Mouse (Mus musculus) layer of hippocampus, adult 9-10 months (tissue): ENCODE data around the gene Pitpnm1.

Experiments
- DNase-seq: peaks from one replicate; pipeline ENCODE4 v3.0.0; 2022; ENCODE audit warnings: low spot score

Gene Pitpnm1

GRCm38 (mm10) chr19:4094774-4095303 lies 5.0 kb upstream of the Pitpnm1 start:
- DNase-seq: no peak

DNA sequence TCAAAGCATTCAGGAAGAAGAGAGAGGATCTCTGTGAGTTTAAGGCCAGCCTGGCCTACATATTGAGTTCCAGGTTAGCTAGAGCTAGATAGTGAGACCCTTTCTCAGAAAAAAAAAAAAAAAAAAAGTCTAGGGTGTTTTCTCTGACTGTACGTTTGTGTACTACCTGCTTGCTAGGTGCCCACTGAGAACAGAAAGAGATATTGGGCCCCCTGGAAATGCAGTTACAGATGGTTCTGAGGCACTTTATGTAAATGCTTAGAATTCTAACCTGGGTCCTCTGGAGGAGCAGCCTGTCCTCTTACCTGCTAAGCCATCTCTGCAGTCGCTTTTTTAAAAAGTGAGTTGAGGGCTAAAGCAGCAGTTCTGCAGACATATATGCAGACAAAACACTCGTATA lies 4.0 kb upstream of the Pitpnm1 start:
- DNase-seq: no peak

- peak; percentile 100 for DNase-seq
These were observed 3.0 kb upstream of the Pitpnm1 start, which contains the start of gene Cdk2ap2 for GRCm38 (mm10) chr19:4096642-4097440. Gene Cdk2ap2 (plus strand): TSS chr19:4097182.

DNA sequence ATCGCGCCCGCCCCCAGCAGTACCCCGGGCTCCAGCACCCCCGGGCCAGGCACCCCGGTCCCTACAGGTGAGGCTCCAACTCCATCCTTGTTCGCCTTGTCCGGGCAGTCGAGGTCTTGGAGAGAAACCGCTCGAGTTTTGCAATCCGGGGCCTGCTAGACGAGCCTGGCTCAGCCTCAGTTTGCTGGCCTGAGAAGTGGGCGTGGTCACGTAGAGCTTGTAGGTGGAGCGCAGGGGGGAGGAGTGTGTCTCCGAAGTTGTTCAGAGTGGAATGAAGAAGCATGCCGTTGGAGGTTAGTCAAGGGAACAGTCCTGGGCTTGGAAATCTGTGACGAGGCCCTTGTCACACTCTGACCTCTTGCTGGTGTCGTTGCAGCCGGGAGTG lies 2.4 kb upstream of the Pitpnm1 start:
- DNase-seq: peak; percentile 51

GRCm38 (mm10) chr19:4098426-4098825 lies 1.4 kb upstream of the Pitpnm1 start:
- DNase-seq: no peak

- DNase-seq: peak; percentile 87
These were observed 742 bp upstream of the Pitpnm1 start for GRCm38 (mm10) chr19:4099056-4099455.

GRCm38 (mm10) chr19:4100718-4101261 lies 992 bp downstream of the Pitpnm1 start:
- DNase-seq: no peak

GRCm38 (mm10) chr19:4101466-4101865 lies 1.7 kb downstream of the Pitpnm1 start:
- DNase-seq: no peak

- no peak for DNase-seq
These were observed 2.3 kb downstream of the Pitpnm1 start for GRCm38 (mm10) chr19:4102049-4102448.

- DNase-seq: no peak
These were observed 2.8 kb downstream of the Pitpnm1 start for GRCm38 (mm10) chr19:4102626-4103025.

GRCm38 (mm10) chr19:4103294-4103693 lies 3.5 kb downstream of the Pitpnm1 start:
- DNase-seq: no peak

DNA sequence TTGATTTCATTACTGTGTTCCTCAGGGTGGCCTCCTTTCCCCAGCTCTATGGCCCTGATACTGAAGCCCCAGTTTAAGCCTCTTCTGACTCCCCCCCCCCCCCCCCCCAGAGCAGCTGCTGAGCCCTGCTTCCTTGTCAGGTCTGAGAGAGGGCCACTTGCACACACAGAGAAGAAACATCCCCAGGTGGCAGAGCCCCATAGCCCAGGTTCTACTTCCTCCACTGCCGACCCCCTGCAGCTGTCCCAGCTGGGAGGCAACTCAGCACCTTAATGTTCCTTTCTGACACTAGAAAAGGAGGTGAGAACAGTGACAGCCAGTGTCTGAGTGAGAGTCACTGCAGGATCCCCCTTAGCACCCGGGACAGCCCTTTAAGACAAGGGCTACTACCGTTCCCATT lies 4.0 kb downstream of the Pitpnm1 start:
- DNase-seq: no peak

GRCm38 (mm10) chr19:4104675-4105194 lies 4.9 kb downstream of the Pitpnm1 start:
- DNase-seq: no peak

GRCm38 (mm10) chr19:4106654-4107053 lies 6.9 kb downstream of the Pitpnm1 start:
- DNase-seq: no peak

GRCm38 (mm10) chr19:4108535-4108934 lies 8.7 kb downstream of the Pitpnm1 start:
- no peak for DNase-seq

- DNase-seq: no peak
These were observed 12.5 kb downstream of the Pitpnm1 start for GRCm38 (mm10) chr19:4112063-4112960.

GRCm38 (mm10) chr19:4113186-4113805 lies 13.5 kb downstream of the Pitpnm1 start:
- peak; percentile 73 for DNase-seq

- no peak for DNase-seq
These were observed 14.0 kb downstream of the Pitpnm1 start for GRCm38 (mm10) chr19:4113806-4114230.

GRCm38 (mm10) chr19:4114551-4114950 lies 14.8 kb downstream of the Pitpnm1 start:
- DNase-seq: no peak

- DNase-seq: no peak
These were observed 15.3 kb downstream of the Pitpnm1 start for GRCm38 (mm10) chr19:4115144-4115543.

- DNase-seq: no peak
These were observed 16.0 kb downstream of the Pitpnm1 start for GRCm38 (mm10) chr19:4115816-4116215.

DNA sequence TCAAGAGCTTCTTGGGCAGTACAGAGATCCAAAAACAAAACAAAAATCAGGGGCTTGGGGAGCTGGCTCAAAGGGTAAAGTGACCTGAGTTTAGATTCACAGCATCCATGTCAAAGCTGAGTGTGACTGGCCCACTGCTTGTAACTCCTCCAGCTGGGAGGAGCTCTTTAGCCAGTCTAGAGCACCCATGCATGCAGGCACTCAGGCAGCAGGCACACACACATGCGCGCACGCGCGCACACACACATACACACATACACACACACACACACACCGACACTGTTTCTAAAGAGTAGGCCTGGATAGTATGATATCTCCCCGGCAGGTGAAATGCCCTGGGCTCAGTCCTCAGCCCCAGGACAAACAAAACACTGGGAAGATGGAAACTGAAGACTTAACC lies 17.2 kb downstream of the Pitpnm1 start:
- no peak for DNase-seq
